Mouse (Mus musculus) CD4-positive, CD25-positive, alpha-beta regulatory T cell (primary cell): ENCODE data around the gene Dcaf12l2. TPM values are rescaled to one million over a fixed set of nuclear protein-coding genes. Genes with fewer than 3 reads are reported as not detected.

ENCODE experiments used
- polyA plus RNA-seq: library from polyadenylated mRNA; unstranded; fragments of 100-300 nt; shearing (Covaris generic); gene quantifications from one replicate; pipeline ENCODE4 v1.2.1, GENCODE M21; 2017

The Dcaf12l2 gene
- not detected for polyA plus RNA-seq

GRCm38 (mm10) chrX:44367646-44368521 is at the start of gene Dcaf12l2:
TSS of gene Dcaf12l2 (minus strand) at chrX:44368342.

